Mouse (Mus musculus) midbrain, embryonic 11.5 days (tissue): ENCODE data around the gene Mast4. TPM values are rescaled to one million over a fixed set of nuclear protein-coding genes. Genes with fewer than 3 reads are reported as not detected.
A peak's percentile ranks its signal among the peaks of the same experiment; 100 is the strongest.

ENCODE experiments used
- ATAC-seq: fragments of 200-750 bp; cut with Nextera tagmentation; 2 replicates; pipeline ENCODE4 v1.8.0; 2017; ENCODE audit warnings: moderate TSS enrichment, moderate library complexity; ENCODE audit not compliant: low FRiP score
- DNase-seq: peaks from one replicate; pipeline ENCODE4 v3.0.0; 2015; ENCODE audit warnings: low spot score; ENCODE audit errors: missing footprints
- H3K27ac ChIP-seq: fragments of 300-500 bp; sonication (generic); 2 replicates; pipeline ENCODE4 v1.5.1; 2014; ENCODE audit warnings: low read depth, low read length
- H3K27me3 ChIP-seq: fragments of 300-500 bp; sonication (generic); 2 replicates; pipeline ENCODE4 v1.6.1; 2014; ENCODE audit warnings: mild to moderate bottlenecking, low read length, moderate library complexity, mixed read lengths; ENCODE audit not compliant: control insufficient read depth, insufficient read depth
- H3K36me3 ChIP-seq: fragments of 300-500 bp; sonication (generic); 2 replicates; pipeline ENCODE4 v1.6.1; 2014; ENCODE audit warnings: mild to moderate bottlenecking, low read length, moderate library complexity, mixed read lengths; ENCODE audit not compliant: control insufficient read depth, insufficient read depth
- H3K4me1 ChIP-seq: fragments of 300-500 bp; sonication (generic); 2 replicates; pipeline ENCODE4 v1.6.1; 2014; ENCODE audit warnings: low read length; ENCODE audit not compliant: control insufficient read depth, insufficient read depth
- H3K4me2 ChIP-seq: fragments of 300-500 bp; sonication (generic); 2 replicates; pipeline ENCODE4 v1.6.1; 2014; ENCODE audit warnings: mild to moderate bottlenecking, moderate library complexity
- H3K4me3 ChIP-seq: fragments of 300-500 bp; sonication (generic); 2 replicates; pipeline ENCODE4 v1.5.1; 2014; ENCODE audit warnings: low read depth, low read length
- H3K9ac ChIP-seq: fragments of 300-500 bp; sonication (generic); 2 replicates; pipeline ENCODE4 v1.6.1; 2014; ENCODE audit warnings: low read length
- H3K9me3 ChIP-seq: fragments of 300-500 bp; sonication (generic); 2 replicates; pipeline ENCODE4 v1.6.1; 2016; ENCODE audit warnings: low read length; ENCODE audit not compliant: control insufficient read depth
- WGBS: fragments of 180-500 bp; shearing (Covaris S2); extraction: QIAGEN DNeasy Blood & Tissue Kit; methylation state at CpG from one replicate; pipeline ENCODE4 v1.1.7; 2014; 5-methylcytosine and 5-hydroxymethylcytosine counted together
- polyA plus RNA-seq: library from polyadenylated mRNA; unstranded; fragments of >200 nt; fragmentation: Nextera tagmentation; extraction: Ambion mirVana; gene quantifications from 2 replicates; pipeline ENCODE4 v1.2.1, GENCODE M21; 2014

The Mast4 gene
- polyA plus RNA-seq, 1 experiment from 2014 or later: 20.4 TPM

DNA sequence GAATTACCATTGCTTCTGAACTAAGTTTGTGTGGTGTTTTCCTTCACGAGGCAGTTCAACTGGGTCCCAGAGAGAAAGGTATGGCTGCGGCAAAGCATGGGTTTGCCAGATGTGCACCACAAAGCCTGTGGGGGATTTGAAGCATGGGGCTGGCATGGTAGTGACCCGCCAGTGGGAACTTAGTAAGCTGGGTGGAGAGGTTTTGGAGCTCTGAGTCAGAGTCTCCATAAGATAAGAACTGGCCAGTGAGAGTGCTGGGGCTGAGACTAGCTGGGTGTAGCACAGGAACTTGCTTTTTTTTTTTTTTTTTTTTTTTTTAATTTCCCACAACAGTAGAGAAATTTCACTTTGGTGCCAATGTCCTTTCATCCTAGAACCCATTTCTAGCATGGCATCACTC, 73.9 kb downstream of the Mast4 start:
- no peak for ATAC-seq
- Histone ChIP-seq H3K4me3 (no peak overlapping the region), H3K9ac (no peak overlapping the region), H3K9me3 (no peaks in the 10 kb centered on the region), H3K27me3 (no peaks in the 10 kb centered on the region), H3K27ac (no peak overlapping the region), H3K4me1 (no peaks in the 10 kb centered on the region), H3K4me2 (no peak overlapping the region), H3K36me3 (no peaks in the 10 kb centered on the region)
- no peak for DNase-seq
- WGBS: 88% methylated on average over 3 of the region's 3 CpGs

DNA sequence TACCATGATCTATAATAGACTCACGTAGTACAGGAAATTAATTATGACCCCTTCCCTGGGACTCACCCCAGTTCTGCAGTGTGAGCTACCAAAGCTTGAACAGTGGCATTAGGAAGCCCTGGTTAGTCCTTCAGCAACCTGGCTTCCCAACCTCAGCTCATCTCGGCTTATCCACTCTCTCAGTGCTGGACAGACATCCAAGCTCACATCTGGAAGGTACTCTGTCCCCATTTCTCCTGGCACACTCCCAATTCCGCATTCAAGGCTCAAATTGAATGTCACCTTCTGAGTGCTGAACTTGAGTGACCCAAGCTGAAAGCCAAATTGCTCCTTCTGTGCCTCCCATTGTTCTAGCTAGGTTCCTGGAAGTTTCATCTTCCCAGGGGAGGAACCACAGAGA, 76.2 kb downstream of the Mast4 start:
- ATAC-seq: no peak
- Histone ChIP-seq H3K27me3 (no peaks in the 10 kb centered on the region), H3K9me3 (no peaks in the 10 kb centered on the region), H3K4me2 (no peak overlapping the region), H3K9ac (no peak overlapping the region), H3K4me3 (no peak overlapping the region), H3K4me1 (no peaks in the 10 kb centered on the region), H3K36me3 (no peaks in the 10 kb centered on the region), H3K27ac (no peak overlapping the region)
- 85% methylated on average over 3 of the region's 3 CpGs for WGBS
- no peak for DNase-seq

DNA sequence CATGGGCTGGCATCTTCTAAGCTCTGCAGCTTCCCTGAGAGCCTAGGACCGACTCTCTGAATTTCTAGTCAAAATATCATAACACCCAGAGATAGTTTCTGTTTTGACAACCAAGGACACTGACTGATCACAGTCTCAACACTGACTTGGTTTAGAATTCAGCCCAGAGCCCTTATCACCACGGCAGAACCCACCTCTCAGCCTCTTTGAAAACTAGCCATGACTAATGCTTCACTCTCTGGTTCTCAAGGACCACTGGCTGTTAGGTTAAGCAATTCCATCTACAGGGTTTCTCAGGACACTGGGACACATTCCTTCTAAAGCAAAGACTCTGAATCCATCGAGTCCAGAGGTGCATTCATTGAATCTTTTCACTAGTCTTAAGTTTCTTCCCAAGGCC, 79.4 kb downstream of the Mast4 start:
- ATAC-seq (no peak), DNase-seq (no peak)
- Histone ChIP-seq H3K4me2 (no peak overlapping the region), H3K36me3 (no peaks in the 10 kb centered on the region), H3K27ac (no peak overlapping the region), H3K4me3 (no peak overlapping the region), H3K4me1 (no peaks in the 10 kb centered on the region), H3K27me3 (no peaks in the 10 kb centered on the region), H3K9ac (no peak overlapping the region), H3K9me3 (no peaks in the 10 kb centered on the region)
- 70% methylated on average over 3 of the region's 3 CpGs for WGBS

DNA sequence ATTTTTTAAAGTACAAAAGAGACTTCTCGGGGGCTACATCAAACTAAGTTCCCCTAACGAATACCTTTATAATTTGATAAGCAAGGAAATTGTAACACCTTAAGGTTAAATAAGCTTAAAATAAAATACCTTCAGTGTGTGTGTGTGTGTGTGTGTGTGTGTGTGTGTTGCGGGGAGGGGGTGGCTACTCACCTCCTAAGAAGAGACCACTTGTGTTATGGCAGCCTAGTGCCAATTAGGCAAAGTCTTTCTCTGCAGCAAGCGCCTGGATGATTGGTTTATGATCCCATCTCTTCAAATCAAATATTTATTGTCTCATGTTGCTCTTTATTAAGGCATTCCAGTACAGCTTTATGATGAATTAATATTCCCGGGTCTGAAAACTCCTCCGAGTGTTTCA, 81.2 kb downstream of the Mast4 start:
- Histone ChIP-seq H3K27me3 (no peaks in the 10 kb centered on the region), H3K4me3 (no peak overlapping the region), H3K36me3 (no peaks in the 10 kb centered on the region), H3K4me2 (no peak overlapping the region), H3K9me3 (no peaks in the 10 kb centered on the region), H3K9ac (no peak overlapping the region), H3K27ac (no peak overlapping the region), H3K4me1 (peaks cover 12% of the 10 kb centered on the region)
- WGBS: 92% methylated on average over 6 of the region's 6 CpGs
- ATAC-seq (no peak), DNase-seq (no peak)

DNA sequence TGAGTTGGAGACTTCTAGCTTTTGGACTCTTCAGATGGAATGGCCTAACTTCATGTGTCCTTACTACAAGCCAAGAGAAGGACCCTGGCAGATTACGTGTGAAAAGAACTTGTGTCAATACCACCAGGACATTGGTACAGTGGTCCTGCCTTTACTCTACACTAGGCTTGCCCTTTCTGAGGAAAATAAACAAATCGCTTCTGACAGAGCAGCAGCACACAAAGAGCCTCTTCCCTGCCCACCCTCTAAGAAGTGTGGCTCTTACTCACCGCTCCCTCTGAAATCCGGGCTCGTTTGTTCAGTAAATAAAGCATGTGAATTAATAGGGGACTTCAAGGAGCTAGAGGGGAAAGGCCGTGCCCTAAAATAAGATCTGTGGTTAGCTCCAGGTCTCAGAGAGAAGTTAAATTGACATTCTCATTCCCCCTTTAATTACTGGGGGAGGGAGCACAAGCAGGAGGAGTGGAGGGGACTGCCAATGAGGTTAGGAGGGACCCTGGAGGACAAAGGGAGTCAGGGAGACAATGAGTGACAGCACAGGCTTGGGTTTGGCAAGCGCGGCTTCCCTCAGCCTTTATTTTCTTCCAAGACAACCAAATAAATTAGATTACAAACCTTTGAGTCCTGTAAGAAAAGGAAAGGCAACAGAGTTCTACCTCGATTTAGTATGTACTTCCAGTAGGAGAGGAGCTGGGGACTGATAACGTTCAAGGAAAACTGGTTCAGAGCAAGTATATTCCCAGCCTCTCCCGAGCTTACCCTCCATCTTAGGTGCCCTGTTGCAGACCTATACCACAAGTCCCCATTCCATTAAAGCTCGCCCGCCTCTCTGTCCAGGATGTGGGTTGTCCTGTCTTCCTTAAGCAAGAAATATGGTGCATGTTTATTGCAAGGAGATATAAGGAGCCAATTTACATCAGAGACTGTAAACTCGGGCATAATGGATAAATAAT, 85.9 kb downstream of the Mast4 start:
- H3K27ac ChIP-seq: no peak overlapping the region
- no peaks in the 10 kb centered on the region for H3K36me3 ChIP-seq
- peaks cover 15% of the 10 kb centered on the region for H3K4me1 ChIP-seq
- WGBS: 16% methylated on average over 14 of the region's 14 CpGs
- H3K4me2 ChIP-seq: peak overlapping the region; percentile 28; the same call in 1 of the 2 replicates
- H3K27me3 ChIP-seq: no peaks in the 10 kb centered on the region
- no peaks in the 10 kb centered on the region for H3K9me3 ChIP-seq
- H3K4me3 ChIP-seq: no peak overlapping the region
- peak overlapping the region; percentile 39 for H3K9ac ChIP-seq
- ATAC-seq: peak; percentile 95
- peak; percentile 91 for DNase-seq

DNA sequence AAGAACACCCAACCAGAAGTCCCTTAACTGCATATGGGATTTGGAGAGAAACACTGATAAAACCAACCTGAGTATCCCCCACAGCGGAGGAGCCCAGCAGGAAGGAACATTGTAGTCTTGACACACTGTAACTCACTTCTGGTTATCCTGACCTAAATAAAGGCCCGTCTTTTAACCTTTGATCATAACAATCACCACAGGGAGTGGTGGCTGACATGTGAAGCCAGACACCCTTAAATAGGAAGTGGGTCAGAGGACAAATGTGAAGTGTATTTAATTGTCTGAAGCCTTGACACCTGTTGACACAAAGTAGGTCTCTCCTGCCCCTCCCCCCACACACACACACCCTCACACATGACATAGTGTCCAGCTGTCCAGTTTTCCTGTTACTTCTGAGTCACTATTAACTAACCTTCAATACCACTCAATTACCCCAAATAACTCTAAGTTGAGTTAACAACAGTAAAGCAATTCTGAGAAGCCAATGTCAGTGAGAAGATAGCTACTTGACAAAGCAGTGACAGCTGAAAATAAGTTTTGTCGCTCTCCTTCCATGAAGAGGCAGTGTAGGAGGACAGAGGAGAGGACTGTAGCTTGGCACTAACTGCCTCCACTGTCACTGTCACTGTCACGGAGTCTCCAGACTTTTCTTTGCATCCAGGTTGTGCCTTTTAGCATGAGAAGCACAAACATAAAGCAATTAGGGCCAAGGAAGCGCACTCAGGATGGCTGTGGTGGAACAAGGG, 87.2 kb downstream of the Mast4 start:
- Histone ChIP-seq H3K36me3 (no peaks in the 10 kb centered on the region), H3K4me2 (no peak overlapping the region), H3K27me3 (no peaks in the 10 kb centered on the region), H3K4me1 (peaks cover 15% of the 10 kb centered on the region), H3K27ac (no peak overlapping the region), H3K9me3 (no peaks in the 10 kb centered on the region), H3K9ac (no peak overlapping the region), H3K4me3 (no peak overlapping the region)
- ATAC-seq (no peak), DNase-seq (peak; percentile 86)
- 75% methylated on average over 5 of the region's 5 CpGs for WGBS

DNA sequence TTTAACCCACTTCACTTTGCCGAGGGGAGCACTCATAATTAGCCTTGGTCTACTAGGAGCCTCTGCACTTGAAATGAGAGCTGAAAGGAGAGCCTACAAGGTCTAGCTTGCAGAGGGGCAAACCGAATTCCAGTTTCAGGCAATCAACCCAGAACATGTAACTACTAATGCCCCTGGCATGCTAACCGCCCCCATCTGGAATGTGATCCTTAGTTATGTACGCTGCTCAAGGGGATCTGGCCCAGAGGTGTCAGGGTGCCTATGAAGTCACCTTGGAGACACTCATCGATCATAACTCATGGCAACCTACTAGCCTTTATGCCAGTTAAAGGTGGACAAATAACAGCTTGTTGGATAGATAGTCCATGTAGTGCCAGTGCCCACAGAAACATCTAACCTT, 88.9 kb downstream of the Mast4 start:
- Histone ChIP-seq H3K4me1 (peaks cover 15% of the 10 kb centered on the region), H3K27me3 (no peaks in the 10 kb centered on the region), H3K27ac (no peak overlapping the region), H3K9me3 (no peaks in the 10 kb centered on the region), H3K9ac (no peak overlapping the region), H3K4me3 (no peak overlapping the region), H3K4me2 (no peak overlapping the region), H3K36me3 (no peaks in the 10 kb centered on the region)
- ATAC-seq (no peak), DNase-seq (no peak)
- 94% methylated on average over 5 of the region's 5 CpGs for WGBS

DNA sequence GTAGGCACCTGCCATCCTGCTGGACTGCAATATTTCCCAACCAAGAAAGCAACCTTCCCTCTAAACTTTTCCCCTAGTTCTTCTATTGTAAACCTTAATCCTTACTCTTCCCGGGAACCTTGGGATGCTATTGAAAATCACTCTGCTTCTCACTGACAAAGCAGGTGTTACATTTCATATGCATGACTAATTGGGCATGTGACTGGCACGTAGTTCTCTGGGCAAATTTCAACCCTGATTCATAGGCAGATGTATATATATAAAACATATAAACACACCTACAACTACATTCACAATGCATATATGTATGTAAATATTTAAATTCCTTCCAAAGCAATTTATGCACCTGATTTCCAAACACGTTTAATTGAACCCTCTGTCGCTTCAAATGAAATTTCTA, 90.2 kb downstream of the Mast4 start:
- ATAC-seq (no peak), DNase-seq (no peak)
- Histone ChIP-seq H3K27ac (no peak overlapping the region), H3K9ac (no peak overlapping the region), H3K4me1 (peaks cover 12% of the 10 kb centered on the region), H3K4me2 (no peak overlapping the region), H3K9me3 (no peaks in the 10 kb centered on the region), H3K27me3 (no peaks in the 10 kb centered on the region), H3K4me3 (no peak overlapping the region), H3K36me3 (no peaks in the 10 kb centered on the region)
- 53% methylated on average over 4 of the region's 4 CpGs for WGBS

DNA sequence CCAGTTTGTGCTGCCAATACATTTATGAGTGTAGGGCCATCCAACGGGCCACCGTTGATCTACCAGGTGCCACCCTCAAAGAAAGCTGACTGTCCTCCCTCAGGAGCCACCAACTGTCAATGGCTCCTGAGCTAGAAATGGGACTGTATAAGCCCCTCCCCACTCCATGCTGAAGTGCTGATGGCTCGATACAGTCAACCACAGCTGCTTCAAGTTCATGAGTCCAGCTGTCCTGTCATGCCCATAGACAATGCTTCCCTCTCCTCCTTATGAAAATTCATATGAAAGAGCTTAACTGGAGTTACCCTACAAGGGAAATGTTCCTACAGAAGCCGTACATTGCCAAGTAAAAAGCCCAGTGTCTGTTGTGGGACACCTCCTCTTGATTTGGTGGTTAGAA, 93.2 kb downstream of the Mast4 start:
- ATAC-seq: no peak
- 91% methylated on average over 4 of the region's 4 CpGs for WGBS
- Histone ChIP-seq H3K27me3 (no peaks in the 10 kb centered on the region), H3K4me2 (no peak overlapping the region), H3K36me3 (no peaks in the 10 kb centered on the region), H3K9ac (no peak overlapping the region), H3K4me3 (no peak overlapping the region), H3K27ac (no peak overlapping the region), H3K9me3 (no peaks in the 10 kb centered on the region), H3K4me1 (no peaks in the 10 kb centered on the region)
- DNase-seq: no peak
